Mouse (Mus musculus): ENCODE measurements around the gene Nbeal1. TPM values are rescaled to one million over a fixed set of nuclear protein-coding genes. Genes with fewer than 3 reads are reported as not detected.
"Not testable (repeated sequence)": the region's sequence is repeated elsewhere in the genome, so short reads cannot be mapped to it uniquely, and the experiment has no call there.

Gene Nbeal1
- polyA plus RNA-seq (2016; fragmentation: Nextera tagmentation; extraction: Ambion mirVana), result 7.3 and 10.6 TPM in 2 replicates

DNA sequence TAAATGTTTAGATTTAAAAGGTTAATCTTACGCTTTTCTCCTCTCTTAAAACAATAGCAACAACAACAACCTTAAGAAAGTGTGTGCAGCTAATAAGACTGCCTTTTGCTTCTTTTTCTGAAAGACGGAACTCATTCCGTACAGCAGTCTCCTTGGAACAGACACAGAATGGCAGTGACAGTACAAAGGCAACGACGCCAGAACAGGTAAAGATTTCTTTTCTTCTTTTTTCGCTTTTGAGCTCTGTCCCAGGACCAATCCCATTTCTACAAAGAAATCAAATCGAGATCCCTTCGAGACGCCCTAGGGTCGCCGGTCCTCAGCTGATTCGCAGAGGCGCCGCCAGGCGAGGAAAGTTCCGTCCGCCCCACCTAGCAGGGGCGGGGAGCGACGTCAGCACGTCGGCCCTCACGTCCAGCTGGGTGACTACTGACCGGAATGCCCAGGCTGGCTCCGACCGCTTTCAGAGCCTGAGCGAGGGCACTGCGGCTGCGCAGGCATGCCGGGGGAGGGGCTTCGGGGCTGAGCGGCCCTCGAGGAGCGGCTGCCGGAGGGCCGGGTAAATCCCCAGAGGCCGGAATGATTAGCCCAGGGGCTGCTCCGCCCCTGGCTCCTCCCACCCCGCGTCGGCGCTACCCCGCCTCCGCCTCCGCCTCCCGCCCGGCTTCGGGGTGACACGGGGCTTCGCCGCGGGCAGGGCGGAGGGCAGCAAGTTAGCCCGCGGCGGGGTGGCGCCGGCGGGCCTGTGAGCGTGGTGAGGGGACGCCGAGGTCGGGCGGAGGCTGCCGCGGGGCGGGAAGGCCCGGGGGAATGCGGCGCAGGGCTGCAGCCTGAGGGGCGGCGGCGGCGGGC is at the start of gene Nbeal1:
Nbeal1 (plus strand) TSS at position 668 of the 852 bp plus-strand sequence.
- H3K9me3 ChIP-seq, result no peaks in the 10 kb centered on the region
- peaks cover 5% of the 10 kb centered on the region; the same call in 1 of the 2 replicates for H3K36me3 ChIP-seq
- H3K4me3 ChIP-seq, result peak within 1 kb of the TSS; percentile 89
- DNase-seq (ENCODE audit: low spot score), result peak; percentile 100
- H3K4me1 ChIP-seq, result peaks cover 9% of the 10 kb centered on the region; the same call in 1 of the 2 replicates
- peak within 1 kb of the TSS; percentile 99 for H3K27ac ChIP-seq
- WGBS, result 1% methylated on average over 72 of the region's 74 CpGs
- no peaks in the 10 kb centered on the region for H3K27me3 ChIP-seq (ENCODE audit: insufficient read depth, poor library complexity, severe bottlenecking)

DNA sequence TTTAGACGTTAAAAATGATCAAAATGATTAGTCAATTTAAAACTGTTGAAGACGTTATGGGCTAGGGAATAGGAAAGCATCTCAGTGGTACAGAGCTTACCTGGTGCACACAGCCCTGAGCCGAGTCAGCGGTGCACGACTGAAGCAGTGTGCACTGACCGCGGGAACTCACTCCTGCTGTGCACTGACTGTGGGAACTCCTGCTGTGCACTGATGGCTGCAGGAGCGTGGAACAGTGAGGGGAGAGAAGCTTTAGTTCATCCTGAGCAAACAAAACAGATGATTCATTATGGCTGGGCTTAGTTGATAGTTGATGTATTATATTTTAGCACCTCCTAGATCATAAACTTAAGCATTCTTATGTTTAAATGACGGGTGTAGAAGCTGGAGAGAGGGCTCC is 43.1 kb upstream of the Nbeal1 start:
- Histone ChIP-seq H3K27ac (no peak overlapping the region), H3K27me3 (ENCODE audit: insufficient read depth, poor library complexity, severe bottlenecking) (no peaks in the 10 kb centered on the region), H3K9me3 (no peaks in the 10 kb centered on the region), H3K36me3 (peaks cover 19% of the 10 kb centered on the region), H3K4me1 (no peaks in the 10 kb centered on the region), H3K4me3 (no peak overlapping the region)
- DNase-seq (ENCODE audit: low spot score), result no peak
- WGBS, result 55% methylated on average over 9 of the region's 9 CpGs

DNA sequence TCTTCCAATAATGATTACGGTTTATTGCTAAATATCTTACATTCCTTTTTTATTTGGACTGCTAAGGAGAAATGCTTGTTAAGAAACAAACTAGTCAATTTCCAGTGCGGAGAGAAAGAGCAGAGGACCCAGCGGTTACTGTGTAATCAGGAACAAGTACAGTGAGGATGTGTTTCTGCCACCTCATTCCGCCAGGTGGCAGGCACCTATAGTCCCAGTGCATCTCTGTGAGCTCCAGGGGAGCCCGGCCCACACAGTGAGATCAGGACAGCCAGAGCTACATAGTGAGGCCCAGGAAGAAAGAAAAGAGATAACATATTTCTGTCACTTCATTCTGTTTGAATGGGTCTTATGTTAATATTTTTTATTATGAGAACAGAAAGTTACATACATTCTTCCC is 27.7 kb upstream of the Nbeal1 start:
- DNase-seq (ENCODE audit: low spot score), result no peak
- no peaks in the 10 kb centered on the region for H3K27me3 ChIP-seq (ENCODE audit: insufficient read depth, poor library complexity, severe bottlenecking)
- H3K27ac ChIP-seq, result no peak overlapping the region
- no peak overlapping the region for H3K4me3 ChIP-seq
- H3K36me3 ChIP-seq, result peaks cover 6% of the 10 kb centered on the region; the same call in 1 of the 2 replicates
- H3K9me3 ChIP-seq, result no peaks in the 10 kb centered on the region
- no peaks in the 10 kb centered on the region for H3K4me1 ChIP-seq
- WGBS, result 63% methylated on average over 5 of the region's 5 CpGs

DNA sequence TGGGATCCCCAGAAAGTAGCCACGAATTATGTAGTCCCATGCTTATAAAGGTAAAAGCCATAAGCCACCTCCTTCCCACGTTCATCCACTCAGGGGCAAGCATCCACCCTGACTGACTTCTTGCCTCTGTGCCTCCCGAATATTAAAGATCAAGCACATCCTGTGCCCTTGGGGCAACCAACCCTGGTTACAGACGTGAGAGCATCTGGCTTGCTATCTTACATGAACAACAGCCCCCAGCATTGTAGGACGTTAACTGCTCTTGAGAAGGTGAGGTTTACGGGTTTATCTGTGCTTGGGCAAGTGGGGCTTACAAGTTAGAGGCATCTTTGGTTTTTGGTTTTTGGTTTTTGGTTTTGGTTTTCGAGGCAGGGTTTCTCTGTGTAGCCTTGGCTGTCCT is 23.7 kb upstream of the Nbeal1 start:
- H3K27ac ChIP-seq, result no peak overlapping the region
- H3K36me3 ChIP-seq, result no peaks in the 10 kb centered on the region
- H3K4me1 ChIP-seq, result no peaks in the 10 kb centered on the region
- H3K9me3 ChIP-seq, result no peaks in the 10 kb centered on the region
- no peak for DNase-seq (ENCODE audit: low spot score)
- H3K4me3 ChIP-seq, result no peak overlapping the region
- 79% methylated on average over 7 of the region's 7 CpGs for WGBS
- H3K27me3 ChIP-seq (ENCODE audit: insufficient read depth, poor library complexity, severe bottlenecking), result no peaks in the 10 kb centered on the region

DNA sequence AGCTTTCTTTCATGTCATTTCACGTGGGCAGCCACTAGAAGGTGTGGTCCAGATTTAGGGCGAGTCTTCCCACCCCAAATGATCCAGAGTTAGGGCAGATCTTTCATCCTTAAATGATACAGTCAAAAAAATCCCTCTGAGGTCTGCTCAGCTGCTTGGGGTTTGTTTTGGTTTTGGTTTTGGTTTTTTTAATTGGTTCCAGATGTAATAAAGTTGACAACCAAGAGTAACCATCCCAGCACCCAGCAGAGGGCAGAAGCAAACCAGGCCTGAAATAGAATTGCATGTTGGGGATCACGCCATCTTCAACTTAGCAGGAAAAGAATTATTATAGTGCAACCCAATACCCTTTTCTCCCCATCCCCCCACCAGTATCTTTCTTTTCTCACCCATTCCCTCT is 22.0 kb upstream of the Nbeal1 start:
- no peak for DNase-seq (ENCODE audit: low spot score)
- 61% methylated on average over 3 of the region's 3 CpGs for WGBS
- no peak overlapping the region for H3K27ac ChIP-seq

DNA sequence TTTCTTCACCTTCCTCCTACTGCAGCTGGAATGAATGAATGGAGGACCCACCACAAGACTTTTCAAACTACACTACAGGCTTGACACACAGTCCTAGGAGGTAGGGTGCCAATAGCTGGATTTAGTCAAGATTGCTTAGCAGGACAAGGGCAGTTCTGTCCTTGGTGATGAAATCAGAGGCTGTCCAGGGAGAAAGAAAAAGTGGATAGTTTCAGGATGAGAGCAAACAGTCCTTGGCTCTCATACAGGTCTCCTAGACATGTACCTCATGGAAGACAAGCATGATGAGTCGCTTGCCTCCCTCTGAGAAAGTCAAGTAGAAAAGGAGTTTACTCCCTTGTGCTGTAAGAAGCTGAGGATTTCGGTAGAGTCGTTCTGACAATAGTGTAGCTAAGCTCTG is 16.7 kb upstream of the Nbeal1 start:
- Histone ChIP-seq H3K27ac (no peak overlapping the region), H3K4me1 (no peaks in the 10 kb centered on the region), H3K27me3 (ENCODE audit: insufficient read depth, poor library complexity, severe bottlenecking) (no peaks in the 10 kb centered on the region), H3K4me3 (no peak overlapping the region), H3K9me3 (no peaks in the 10 kb centered on the region), H3K36me3 (no peaks in the 10 kb centered on the region)
- WGBS, result 81% methylated on average over 3 of the region's 3 CpGs
- no peak for DNase-seq (ENCODE audit: low spot score)

More for the DNA sequence above, 22.0 kb upstream of the Nbeal1 start:
- H3K4me1 ChIP-seq, result no peaks in the 10 kb centered on the region
- H3K4me3 ChIP-seq, result no peak overlapping the region
- H3K27me3 ChIP-seq (ENCODE audit: insufficient read depth, poor library complexity, severe bottlenecking), result no peaks in the 10 kb centered on the region
- no peaks in the 10 kb centered on the region for H3K9me3 ChIP-seq
- no peaks in the 10 kb centered on the region for H3K36me3 ChIP-seq

DNA sequence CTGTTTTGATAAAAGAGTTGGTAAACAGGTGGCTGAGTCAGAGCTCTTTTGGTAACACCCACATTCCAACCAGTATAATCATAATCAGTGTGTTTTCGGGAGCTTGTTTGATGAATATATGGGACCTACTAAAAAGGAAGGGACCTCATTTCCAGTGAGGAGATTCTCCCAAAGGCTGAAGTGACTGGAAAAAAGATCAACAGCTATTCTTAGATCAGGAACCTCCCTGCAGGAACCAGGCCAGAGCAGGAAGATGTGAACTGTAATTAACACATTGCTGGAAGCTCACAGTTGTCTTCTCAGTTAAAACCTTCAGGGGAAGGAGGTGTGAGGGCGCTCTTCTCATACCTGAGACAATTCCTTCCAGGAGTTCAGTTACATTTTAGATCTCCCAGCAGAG is 10.8 kb upstream of the Nbeal1 start:
- no peak for DNase-seq (ENCODE audit: low spot score)
- H3K4me1 ChIP-seq, result no peaks in the 10 kb centered on the region
- H3K9me3 ChIP-seq, result no peaks in the 10 kb centered on the region
- no peak overlapping the region for H3K27ac ChIP-seq
- no peaks in the 10 kb centered on the region for H3K36me3 ChIP-seq
- WGBS, result 56% methylated on average over 2 of the region's 2 CpGs
- no peak overlapping the region for H3K4me3 ChIP-seq
- no peaks in the 10 kb centered on the region for H3K27me3 ChIP-seq (ENCODE audit: insufficient read depth, poor library complexity, severe bottlenecking)

DNA sequence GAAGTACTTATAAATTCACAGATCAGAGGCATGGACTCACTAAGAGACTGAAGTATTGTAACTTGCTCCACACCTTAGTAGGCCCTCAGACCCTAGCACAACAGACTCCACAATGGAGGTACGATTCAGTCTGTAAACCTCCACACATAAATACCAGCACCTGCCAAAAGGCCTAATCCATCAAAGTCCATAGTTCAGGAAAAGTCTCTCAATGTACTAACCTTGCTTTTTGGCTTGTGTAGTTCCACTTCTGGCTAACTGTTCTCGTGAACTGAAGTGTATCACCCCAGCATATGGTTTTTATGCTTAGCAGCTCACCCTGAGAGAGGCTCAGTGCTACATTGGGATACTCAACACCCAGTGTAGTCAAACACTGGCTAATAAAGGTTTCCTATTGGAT is 10.1 kb upstream of the Nbeal1 start:
- H3K36me3 ChIP-seq, result no peaks in the 10 kb centered on the region
- no peak for DNase-seq (ENCODE audit: low spot score)
- H3K27me3 ChIP-seq (ENCODE audit: insufficient read depth, poor library complexity, severe bottlenecking), result no peaks in the 10 kb centered on the region
- no peaks in the 10 kb centered on the region for H3K9me3 ChIP-seq
- WGBS, result 76% methylated on average over 2 of the region's 2 CpGs
- H3K4me1 ChIP-seq, result no peaks in the 10 kb centered on the region
- no peak overlapping the region for H3K4me3 ChIP-seq
- H3K27ac ChIP-seq, result no peak overlapping the region

DNA sequence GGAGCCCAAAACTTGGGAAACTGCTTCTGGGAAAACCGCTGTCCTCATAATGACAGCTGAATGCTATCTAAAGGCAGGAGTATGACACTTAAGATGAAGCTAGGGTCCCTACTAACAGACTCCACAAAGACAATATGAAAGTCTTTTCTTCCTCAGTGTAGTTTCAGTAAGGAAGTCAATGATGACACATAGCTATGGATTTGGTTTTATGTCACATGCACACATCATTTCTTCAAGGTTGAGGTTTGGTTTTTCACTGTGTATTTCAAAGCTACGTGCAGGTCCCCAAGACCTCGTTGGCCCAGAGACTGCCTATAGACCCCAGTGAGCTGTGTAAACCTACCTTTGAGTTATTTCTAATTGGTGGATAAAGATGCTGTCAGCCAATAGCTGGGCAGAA is 7.3 kb upstream of the Nbeal1 start:
- no peak overlapping the region for H3K27ac ChIP-seq
- H3K4me3 ChIP-seq, result no peak overlapping the region
- H3K9me3 ChIP-seq, result no peaks in the 10 kb centered on the region
- no peaks in the 10 kb centered on the region for H3K4me1 ChIP-seq
- no peaks in the 10 kb centered on the region for H3K27me3 ChIP-seq (ENCODE audit: insufficient read depth, poor library complexity, severe bottlenecking)
- H3K36me3 ChIP-seq, result no peaks in the 10 kb centered on the region
- no peak for DNase-seq (ENCODE audit: low spot score)
- 86% methylated on average over 3 of the region's 3 CpGs for WGBS

DNA sequence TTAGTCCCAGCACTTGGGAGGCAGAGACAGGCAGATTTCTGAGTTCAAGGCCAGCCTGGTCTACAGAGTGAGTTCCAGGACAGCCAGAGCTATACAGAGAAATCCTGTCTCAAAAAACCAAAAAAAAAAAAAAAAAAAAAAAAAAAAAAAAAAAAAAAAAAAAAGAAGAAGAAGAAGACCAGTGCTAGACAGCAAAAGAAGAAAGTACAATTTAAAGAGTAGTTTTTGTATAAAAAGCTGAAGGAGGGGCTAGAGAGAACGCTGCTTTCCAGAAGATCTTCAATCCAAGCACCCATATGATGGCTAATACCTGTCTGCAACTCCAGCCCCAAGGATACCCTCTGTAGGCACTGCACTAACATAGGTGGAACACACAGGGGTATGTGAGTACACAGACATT is 2.6 kb upstream of the Nbeal1 start:
- not testable (repeated sequence) for H3K4me3 ChIP-seq; H3K27me3 ChIP-seq (ENCODE audit: insufficient read depth, poor library complexity, severe bottlenecking); H3K36me3 ChIP-seq; H3K9me3 ChIP-seq; H3K4me1 ChIP-seq; H3K27ac ChIP-seq; DNase-seq (ENCODE audit: low spot score)
- 72% methylated on average over 1 of the region's 1 CpGs for WGBS

DNA sequence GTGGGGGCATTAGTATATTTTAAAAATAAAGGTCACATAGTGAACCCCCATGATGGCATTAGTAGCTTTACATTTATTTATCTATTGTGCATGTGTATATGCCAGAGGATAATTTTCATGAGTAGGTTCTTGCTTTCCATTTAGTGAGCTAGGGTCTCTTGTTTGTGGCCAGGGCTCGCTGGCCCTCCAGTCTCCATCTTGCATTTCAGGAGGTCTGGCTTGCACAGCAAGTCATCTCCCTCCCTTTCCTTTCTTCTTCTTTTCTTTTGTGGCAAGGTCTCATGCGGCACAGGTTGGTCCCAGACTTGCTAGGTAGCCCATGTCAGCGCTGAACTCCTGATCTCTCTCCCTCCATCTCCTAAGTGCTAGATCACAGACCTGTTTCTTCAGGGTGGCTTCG is 1.0 kb upstream of the Nbeal1 start:
- Histone ChIP-seq H3K27ac (peak overlapping the region; percentile 99), H3K9me3 (no peaks in the 10 kb centered on the region), H3K36me3 (no peaks in the 10 kb centered on the region), H3K4me3 (peak overlapping the region; percentile 89), H3K4me1 (peaks cover 9% of the 10 kb centered on the region; the same call in 1 of the 2 replicates), H3K27me3 (ENCODE audit: insufficient read depth, poor library complexity, severe bottlenecking) (no peaks in the 10 kb centered on the region)
- WGBS, result 26% methylated on average over 4 of the region's 4 CpGs
- DNase-seq (ENCODE audit: low spot score), result no peak

DNA sequence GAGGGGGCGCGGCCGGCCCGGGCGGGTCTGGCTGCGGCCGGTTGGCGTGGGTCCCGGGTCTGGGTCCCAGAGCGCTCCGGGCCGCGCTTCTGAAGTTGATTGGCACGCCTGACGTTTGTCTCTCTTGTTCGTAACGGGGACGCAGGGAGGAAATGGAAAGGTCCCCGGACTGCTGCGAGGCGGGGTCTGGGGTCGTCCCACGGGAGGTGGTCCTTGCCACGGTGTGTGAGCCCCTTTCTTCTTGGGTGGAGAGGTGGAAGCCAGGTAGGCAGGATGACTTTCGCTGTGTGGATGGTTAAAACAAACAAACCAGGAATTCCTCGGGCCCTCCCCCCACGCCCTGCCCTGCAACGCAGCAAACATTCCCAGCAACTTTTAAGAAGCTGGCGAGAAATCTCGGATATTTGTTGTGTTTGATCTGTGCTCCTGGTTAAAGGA is 404 bp downstream of the Nbeal1 start:
- Histone ChIP-seq H3K4me3 (peak overlapping the region; percentile 89), H3K36me3 (peaks cover 5% of the 10 kb centered on the region; the same call in 1 of the 2 replicates), H3K4me1 (peaks cover 9% of the 10 kb centered on the region; the same call in 1 of the 2 replicates), H3K9me3 (no peaks in the 10 kb centered on the region), H3K27me3 (ENCODE audit: insufficient read depth, poor library complexity, severe bottlenecking) (no peaks in the 10 kb centered on the region), H3K27ac (peak overlapping the region; percentile 99)
- DNase-seq (ENCODE audit: low spot score), result no peak
- WGBS, result 0% methylated on average over 29 of the region's 30 CpGs

DNA sequence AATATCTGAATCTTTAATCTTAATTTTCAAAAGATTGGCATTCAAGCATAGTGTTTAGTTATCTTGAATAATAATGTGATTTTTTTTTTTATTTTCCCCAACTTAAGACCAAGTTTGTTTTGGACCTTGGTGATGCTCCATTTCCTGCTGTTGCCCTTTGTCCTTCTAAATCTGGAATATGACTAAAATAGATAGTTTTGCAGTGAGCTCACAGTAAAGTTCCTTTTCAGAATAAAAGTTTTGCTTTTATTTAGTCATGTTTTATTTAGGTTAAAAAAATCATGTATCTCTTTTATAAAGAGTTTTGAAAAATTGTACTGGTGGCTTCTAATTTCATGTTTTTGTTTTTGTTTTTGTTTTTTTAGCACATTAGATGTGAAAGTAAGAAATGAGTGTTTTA is 8.1 kb downstream of the Nbeal1 start:
- no peaks in the 10 kb centered on the region for H3K9me3 ChIP-seq
- H3K4me1 ChIP-seq, result no peaks in the 10 kb centered on the region
- no peaks in the 10 kb centered on the region for H3K27me3 ChIP-seq (ENCODE audit: insufficient read depth, poor library complexity, severe bottlenecking)
- no peak for DNase-seq (ENCODE audit: low spot score)
- H3K27ac ChIP-seq, result no peak overlapping the region
- no peak overlapping the region for H3K4me3 ChIP-seq
- peaks cover 5% of the 10 kb centered on the region; the same call in 1 of the 2 replicates for H3K36me3 ChIP-seq
